Mouse (Mus musculus) lung, adult 2 months (tissue): ENCODE data around the gene Pts. TPM values are rescaled to one million over a fixed set of nuclear protein-coding genes. Genes with fewer than 3 reads are reported as not detected.

Source experiments
- DNase-seq: peaks from one replicate; pipeline ENCODE4 v3.0.0; 2022
- H3K4me1 ChIP-seq: fragments of 200-500 bp; 2 replicates; pipeline ENCODE4 v1.6.1; 2011; ENCODE audit warnings: low read length; ENCODE audit not compliant: control insufficient read depth, insufficient read depth
- H3K4me3 ChIP-seq: fragments of 200-500 bp; replicated peaks from 2 replicates; pipeline ENCODE3; 2011; ENCODE audit warnings: low read depth, mild to moderate bottlenecking, control low read depth, low read length; ENCODE audit errors: extremely low read depth
- CTCF ChIP-seq: fragments of 200-500 bp; IDR thresholded peaks from 2 replicates; pipeline ENCODE4 v1.5.1; 2011; ENCODE audit warnings: mild to moderate bottlenecking, low read length, control low read depth; ENCODE audit not compliant: insufficient read depth
- POLR2A ChIP-seq: fragments of 200-500 bp; IDR thresholded peaks from 2 replicates; pipeline ENCODE4 v1.6.1; 2011; ENCODE audit warnings: low read depth, mild to moderate bottlenecking, control low read depth, low read length, borderline replicate concordance; ENCODE audit errors: extremely low read depth
- WGBS: fragments of 180-500 bp; shearing (Covaris S2); methylation state at CpG from one replicate; pipeline ENCODE4 v1.1.7; 2018; 5-methylcytosine and 5-hydroxymethylcytosine counted together
- polyA plus RNA-seq: library from polyadenylated mRNA; depleted of rRNA; stranded (reverse); fragments of >200 nt; gene quantifications from 2 replicates; pipeline ENCODE4 v1.2.3, GENCODE M21; 2012

Gene Pts
- polyA plus RNA-seq, 1 experiment, result 33.1 TPM

- 28% methylated on average over 2 of the region's 2 CpGs for WGBS
- DNase-seq, result no peak
- Histone ChIP-seq H3K4me3 (no peak overlapping the region), H3K4me1 (no peaks in the 10 kb centered on the region)
- peak; percentile 75 for TF ChIP-seq CTCF
- TF ChIP-seq POLR2A, result no peak
These were observed 9.7 kb downstream of the Pts start for GRCm38 (mm10) chr9:50518781-50519180.

GRCm38 (mm10) chr9:50515462-50515861, 13.1 kb downstream of the Pts start:
- WGBS, result 63% methylated on average over 5 of the region's 5 CpGs

GRCm38 (mm10) chr9:50507570-50507969, 21.0 kb downstream of the Pts start:
- WGBS, result 27% methylated on average over 7 of the region's 7 CpGs
- Histone ChIP-seq H3K4me1 (no peaks in the 10 kb centered on the region), H3K4me3 (no peak overlapping the region)
- no peak for DNase-seq
- no peak for TF ChIP-seq CTCF
- no peak for TF ChIP-seq POLR2A

More at GRCm38 (mm10) chr9:50515462-50515861, 13.1 kb downstream of the Pts start:
- Histone ChIP-seq H3K4me3 (no peak overlapping the region), H3K4me1 (no peaks in the 10 kb centered on the region)
- no peak for TF ChIP-seq CTCF
- TF ChIP-seq POLR2A, result no peak
- no peak for DNase-seq

GRCm38 (mm10) chr9:50505405-50505804, 23.1 kb downstream of the Pts start:
- no peak for TF ChIP-seq CTCF
- TF ChIP-seq POLR2A, result no peak
- Histone ChIP-seq H3K4me1 (no peaks in the 10 kb centered on the region), H3K4me3 (no peak overlapping the region)
- DNase-seq, result no peak
- 53% methylated on average over 6 of the region's 6 CpGs for WGBS

GRCm38 (mm10) chr9:50502949-50503348, 25.6 kb downstream of the Pts start:
- no peak for DNase-seq
- H3K4me1 ChIP-seq, result no peaks in the 10 kb centered on the region
- no peak overlapping the region for H3K4me3 ChIP-seq
- WGBS, result 78% methylated on average over 3 of the region's 3 CpGs
- no peak for TF ChIP-seq POLR2A
- no peak for TF ChIP-seq CTCF

- Histone ChIP-seq H3K4me3 (no peak overlapping the region), H3K4me1 (no peaks in the 10 kb centered on the region)
- no peak for DNase-seq
- 18% methylated on average over 14 of the region's 14 CpGs for WGBS
- no peak for TF ChIP-seq CTCF
- no peak for TF ChIP-seq POLR2A
These were observed 27.5 kb downstream of the Pts start for GRCm38 (mm10) chr9:50500974-50501501.

- Histone ChIP-seq H3K4me3 (no peak overlapping the region), H3K4me1 (no peaks in the 10 kb centered on the region)
- no peak for DNase-seq
- WGBS, result 70% methylated on average over 15 of the region's 15 CpGs
- TF ChIP-seq CTCF (no peak), POLR2A (no peak)
These were observed 28.0 kb downstream of the Pts start for GRCm38 (mm10) chr9:50500467-50500973.

- DNase-seq, result no peak
- H3K4me3 ChIP-seq, result no peak overlapping the region
- WGBS, result 68% methylated on average over 3 of the region's 3 CpGs
- no peaks in the 10 kb centered on the region for H3K4me1 ChIP-seq
- no peak for TF ChIP-seq POLR2A
- TF ChIP-seq CTCF, result no peak
These were observed 28.7 kb downstream of the Pts start for GRCm38 (mm10) chr9:50499781-50500180.

GRCm38 (mm10) chr9:50498815-50499214, 29.7 kb downstream of the Pts start:
- TF ChIP-seq CTCF (no peak), POLR2A (no peak)
- no peak for DNase-seq
- H3K4me1 ChIP-seq, result no peaks in the 10 kb centered on the region; the same call in 1 of the 2 replicates
- H3K4me3 ChIP-seq, result no peak overlapping the region
- 73% methylated on average over 16 of the region's 16 CpGs for WGBS

- 56% methylated on average over 2 of the region's 2 CpGs for WGBS
- no peak for TF ChIP-seq CTCF
- no peak for TF ChIP-seq POLR2A
- no peak for DNase-seq
- Histone ChIP-seq H3K4me1 (no peaks in the 10 kb centered on the region; the same call in 1 of the 2 replicates), H3K4me3 (no peak overlapping the region)
These were observed 31.0 kb downstream of the Pts start for GRCm38 (mm10) chr9:50497536-50497935.

- H3K4me1 ChIP-seq, result no peaks in the 10 kb centered on the region; the same call in 1 of the 2 replicates
- WGBS, result 66% methylated on average over 6 of the region's 6 CpGs
- TF ChIP-seq CTCF (no peak), POLR2A (no peak)
These were observed 31.4 kb downstream of the Pts start for GRCm38 (mm10) chr9:50497076-50497475.

GRCm38 (mm10) chr9:50496546-50496945, 32.0 kb downstream of the Pts start:
- WGBS, result 26% methylated on average over 6 of the region's 6 CpGs
- no peak for TF ChIP-seq CTCF
- TF ChIP-seq POLR2A, result no peak
- H3K4me1 ChIP-seq, result no peaks in the 10 kb centered on the region; the same call in 1 of the 2 replicates
- H3K4me3 ChIP-seq, result no peak overlapping the region
- DNase-seq, result no peak

More at GRCm38 (mm10) chr9:50497076-50497475, 31.4 kb downstream of the Pts start:
- no peak for DNase-seq
- H3K4me3 ChIP-seq, result no peak overlapping the region
